Mouse (Mus musculus): Measurements from ENCODE around the gene Arpc2. TPM values are rescaled to one million over a fixed set of nuclear protein-coding genes. Genes with fewer than 3 reads are reported as not detected.

Arpc2 gene
- polyA plus RNA-seq, 1 experiment from 2014 or later: 356 TPM

GRCm38 (mm10) chr1:74289248-74289647 is 53.4 kb downstream of the Arpc2 start:
- no peak for ATAC-seq (ENCODE audit: low FRiP score)
- H3K9me3 ChIP-seq: no peaks in the 10 kb centered on the region
- H3K4me2 ChIP-seq: no peak overlapping the region
- H3K4me1 ChIP-seq: peaks cover 11% of the 10 kb centered on the region
- H3K27me3 ChIP-seq: no peaks in the 10 kb centered on the region
- H3K4me3 ChIP-seq (replicated peaks): no peak overlapping the region
- H3K9ac ChIP-seq: no peak overlapping the region
- H3K36me3 ChIP-seq (replicated peaks): peaks cover 41% of the 10 kb centered on the region
- WGBS: 91% methylated on average over 9 of the region's 9 CpGs
- H3K27ac ChIP-seq: no peak overlapping the region

- Histone ChIP-seq H3K4me3 (replicated peaks) (no peak overlapping the region), H3K4me1 (peaks cover 11% of the 10 kb centered on the region), H3K27me3 (no peaks in the 10 kb centered on the region), H3K9me3 (no peaks in the 10 kb centered on the region), H3K9ac (no peak overlapping the region), H3K36me3 (replicated peaks) (peaks cover 41% of the 10 kb centered on the region), H3K27ac (no peak overlapping the region), H3K4me2 (no peak overlapping the region)
- 94% methylated on average over 2 of the region's 2 CpGs for WGBS
- no peak for ATAC-seq (ENCODE audit: low FRiP score)
Measured at GRCm38 (mm10) chr1:74289740-74290139, 53.9 kb downstream of the Arpc2 start.

GRCm38 (mm10) chr1:74290141-74290540 is 54.3 kb downstream of the Arpc2 start:
- Histone ChIP-seq H3K4me1 (peaks cover 14% of the 10 kb centered on the region), H3K9me3 (no peaks in the 10 kb centered on the region), H3K9ac (no peak overlapping the region), H3K4me3 (replicated peaks) (no peak overlapping the region), H3K36me3 (replicated peaks) (peaks cover 41% of the 10 kb centered on the region), H3K4me2 (no peak overlapping the region), H3K27me3 (no peaks in the 10 kb centered on the region), H3K27ac (no peak overlapping the region)
- no peak for ATAC-seq (ENCODE audit: low FRiP score)
- WGBS: 91% methylated on average over 5 of the region's 5 CpGs

GRCm38 (mm10) chr1:74292331-74293020 is 56.6 kb downstream of the Arpc2 start:
- Histone ChIP-seq H3K9ac (no peak overlapping the region), H3K36me3 (replicated peaks) (peaks cover 44% of the 10 kb centered on the region), H3K27me3 (no peaks in the 10 kb centered on the region), H3K4me3 (replicated peaks) (no peak overlapping the region), H3K9me3 (no peaks in the 10 kb centered on the region), H3K27ac (no peak overlapping the region), H3K4me2 (no peak overlapping the region), H3K4me1 (peaks cover 17% of the 10 kb centered on the region)
- WGBS: 90% methylated on average over 11 of the region's 11 CpGs
- ATAC-seq (ENCODE audit: low FRiP score): no peak

GRCm38 (mm10) chr1:74293306-74293960 is 57.5 kb downstream of the Arpc2 start:
- WGBS: 93% methylated on average over 8 of the region's 8 CpGs
- Histone ChIP-seq H3K36me3 (replicated peaks) (peaks cover 41% of the 10 kb centered on the region), H3K4me3 (replicated peaks) (no peak overlapping the region), H3K9ac (no peak overlapping the region), H3K4me2 (no peak overlapping the region), H3K9me3 (no peaks in the 10 kb centered on the region), H3K27me3 (no peaks in the 10 kb centered on the region), H3K27ac (no peak overlapping the region), H3K4me1 (peaks cover 17% of the 10 kb centered on the region)
- no peak for ATAC-seq (ENCODE audit: low FRiP score)

- Histone ChIP-seq H3K4me2 (no peak overlapping the region), H3K4me3 (replicated peaks) (no peak overlapping the region), H3K36me3 (replicated peaks) (peaks cover 33% of the 10 kb centered on the region), H3K9ac (no peak overlapping the region), H3K4me1 (peaks cover 17% of the 10 kb centered on the region), H3K9me3 (no peaks in the 10 kb centered on the region), H3K27ac (no peak overlapping the region), H3K27me3 (no peaks in the 10 kb centered on the region)
- 95% methylated on average over 3 of the region's 3 CpGs for WGBS
- no peak for ATAC-seq (ENCODE audit: low FRiP score)
Measured at GRCm38 (mm10) chr1:74294090-74294643, 58.3 kb downstream of the Arpc2 start.

- Histone ChIP-seq H3K4me2 (no peak overlapping the region), H3K36me3 (replicated peaks) (peaks cover 26% of the 10 kb centered on the region), H3K4me1 (peaks cover 17% of the 10 kb centered on the region), H3K9ac (no peak overlapping the region; the same call in 1 of the 2 replicates), H3K9me3 (no peaks in the 10 kb centered on the region), H3K4me3 (replicated peaks) (no peak overlapping the region), H3K27ac (peak overlapping the region; percentile 80), H3K27me3 (no peaks in the 10 kb centered on the region)
- 90% methylated on average over 6 of the region's 6 CpGs for WGBS
- no peak for ATAC-seq (ENCODE audit: low FRiP score)
Measured at GRCm38 (mm10) chr1:74294733-74295455, 59.0 kb downstream of the Arpc2 start.

- H3K27me3 ChIP-seq: no peaks in the 10 kb centered on the region
- H3K4me2 ChIP-seq: 0 out of 2 replicates have a peak overlapping the region, but pooled peaks have one; percentile 3
- H3K4me1 ChIP-seq: peaks cover 17% of the 10 kb centered on the region
- ATAC-seq (ENCODE audit: low FRiP score): peak; percentile 65
- H3K4me3 ChIP-seq (replicated peaks): no peak overlapping the region
- peaks cover 19% of the 10 kb centered on the region for H3K36me3 ChIP-seq (replicated peaks)
- H3K9me3 ChIP-seq: no peaks in the 10 kb centered on the region
- peak overlapping the region; percentile 80 for H3K27ac ChIP-seq
- H3K9ac ChIP-seq: no peak overlapping the region; the same call in 1 of the 2 replicates
- WGBS: 25% methylated on average over 9 of the region's 9 CpGs
Measured at GRCm38 (mm10) chr1:74295456-74296171, 59.7 kb downstream of the Arpc2 start.

- H3K9me3 ChIP-seq: no peaks in the 10 kb centered on the region
- H3K36me3 ChIP-seq (replicated peaks): peaks cover 17% of the 10 kb centered on the region
- no peak overlapping the region for H3K4me3 ChIP-seq (replicated peaks)
- peaks cover 17% of the 10 kb centered on the region for H3K4me1 ChIP-seq
- H3K4me2 ChIP-seq: peak overlapping the region; percentile 3; the same call in 1 of the 2 replicates
- H3K27me3 ChIP-seq: no peaks in the 10 kb centered on the region
- no peak overlapping the region for H3K9ac ChIP-seq
- 73% methylated on average over 6 of the region's 6 CpGs for WGBS
- no peak for ATAC-seq (ENCODE audit: low FRiP score)
- H3K27ac ChIP-seq: peak overlapping the region; percentile 80; the same call in 1 of the 2 replicates
Measured at GRCm38 (mm10) chr1:74296477-74296876, 60.6 kb downstream of the Arpc2 start.

GRCm38 (mm10) chr1:74297269-74297668 is 61.4 kb downstream of the Arpc2 start:
- Histone ChIP-seq H3K4me3 (replicated peaks) (no peak overlapping the region), H3K36me3 (replicated peaks) (peaks cover 11% of the 10 kb centered on the region), H3K4me2 (no peak overlapping the region), H3K4me1 (peaks cover 17% of the 10 kb centered on the region), H3K27me3 (no peaks in the 10 kb centered on the region), H3K9me3 (no peaks in the 10 kb centered on the region), H3K9ac (no peak overlapping the region), H3K27ac (no peak overlapping the region)
- ATAC-seq (ENCODE audit: low FRiP score): no peak
- WGBS: 81% methylated on average over 3 of the region's 3 CpGs

- H3K9me3 ChIP-seq: no peaks in the 10 kb centered on the region
- H3K4me2 ChIP-seq: no peak overlapping the region
- WGBS: 85% methylated on average over 5 of the region's 5 CpGs
- ATAC-seq (ENCODE audit: low FRiP score): no peak
- no peak overlapping the region for H3K9ac ChIP-seq
- H3K4me1 ChIP-seq: peaks cover 18% of the 10 kb centered on the region
- H3K4me3 ChIP-seq (replicated peaks): no peak overlapping the region
- H3K36me3 ChIP-seq (replicated peaks): peaks cover 8% of the 10 kb centered on the region
- peaks cover 5% of the 10 kb centered on the region; the same call in 1 of the 2 replicates for H3K27me3 ChIP-seq
- H3K27ac ChIP-seq: no peak overlapping the region
Measured at GRCm38 (mm10) chr1:74298157-74298750, 62.4 kb downstream of the Arpc2 start.

Data from forebrain, embryonic 12.5 days (tissue).